Mouse (Mus musculus) bone marrow macrophage, adult 2 months (primary cell): ENCODE data around the gene Scin.

ENCODE experiments used
- CTCF ChIP-seq: IDR thresholded peaks from 2 replicates; pipeline ENCODE4 v1.5.1; 2012; ENCODE audit warnings: low read depth, mild to moderate bottlenecking, low read length, moderate library complexity
- POLR2A ChIP-seq: IDR thresholded peaks from 2 replicates; pipeline ENCODE4 v1.6.1; 2012; ENCODE audit warnings: mild to moderate bottlenecking, low read depth, low read length, borderline replicate concordance

- TF ChIP-seq CTCF (no peak), POLR2A (no peak)
Observed at GRCm38 (mm10) chr12:40106874-40107273, 27.2 kb downstream of the Scin start.
